Mouse (Mus musculus) retina, postnatal 7 days (tissue): Measurements from ENCODE around the gene Kcmf1.
A peak's percentile ranks its signal among the peaks of the same experiment; 100 is the strongest.
"Not testable (repeated sequence)": the region's sequence is repeated elsewhere in the genome, so short reads cannot be mapped to it uniquely, and the experiment has no call there.

Experiments used
- DNase-seq: peaks from one replicate; pipeline ENCODE4 v3.0.0-alpha.2; 2012; ENCODE audit warnings: low read depth, low spot score

Kcmf1 gene

GRCm38 (mm10) chr6:72899201-72899780 lies 488 bp downstream of the Kcmf1 start:
- peak; percentile 35 for DNase-seq

- peak; percentile 14 for DNase-seq
Observed at GRCm38 (mm10) chr6:72898244-72899200, 1.3 kb downstream of the Kcmf1 start.

- no peak for DNase-seq
Observed at GRCm38 (mm10) chr6:72895000-72895399, 4.8 kb downstream of the Kcmf1 start.

GRCm38 (mm10) chr6:72891238-72891637 lies 8.5 kb downstream of the Kcmf1 start:
- DNase-seq, result no peak

GRCm38 (mm10) chr6:72888655-72889054 lies 11.1 kb downstream of the Kcmf1 start:
- no peak for DNase-seq

GRCm38 (mm10) chr6:72885268-72885667 lies 14.5 kb downstream of the Kcmf1 start:
- no peak for DNase-seq

- DNase-seq, result no peak
Observed at GRCm38 (mm10) chr6:72884767-72885166, 15.0 kb downstream of the Kcmf1 start.

GRCm38 (mm10) chr6:72882661-72883458 lies 16.9 kb downstream of the Kcmf1 start:
- no peak for DNase-seq

GRCm38 (mm10) chr6:72882222-72882621 lies 17.6 kb downstream of the Kcmf1 start:
- no peak for DNase-seq

- DNase-seq, result no peak
Observed at GRCm38 (mm10) chr6:72881619-72881979, 18.2 kb downstream of the Kcmf1 start.

- no peak for DNase-seq
Observed at GRCm38 (mm10) chr6:72880913-72881618, 18.7 kb downstream of the Kcmf1 start.

GRCm38 (mm10) chr6:72876629-72877028 lies 23.1 kb downstream of the Kcmf1 start:
- no peak for DNase-seq

GRCm38 (mm10) chr6:72873338-72873737 lies 26.4 kb downstream of the Kcmf1 start:
- no peak for DNase-seq

GRCm38 (mm10) chr6:72872276-72872675 lies 27.5 kb downstream of the Kcmf1 start:
- DNase-seq, result no peak

- no peak for DNase-seq
Observed at GRCm38 (mm10) chr6:72869601-72870000, 30.2 kb downstream of the Kcmf1 start.

- DNase-seq, result no peak
Observed at GRCm38 (mm10) chr6:72868688-72869087, 31.1 kb downstream of the Kcmf1 start.

- no peak for DNase-seq
Observed at GRCm38 (mm10) chr6:72867746-72868145, 32.0 kb downstream of the Kcmf1 start.

GRCm38 (mm10) chr6:72866232-72866631 lies 33.5 kb downstream of the Kcmf1 start:
- no peak for DNase-seq

- DNase-seq, result not testable (repeated sequence)
Observed at GRCm38 (mm10) chr6:72862686-72863085, 37.1 kb downstream of the Kcmf1 start.

GRCm38 (mm10) chr6:72854256-72854655 lies 45.5 kb downstream of the Kcmf1 start:
- no peak for DNase-seq

GRCm38 (mm10) chr6:72852180-72852579 lies 47.6 kb downstream of the Kcmf1 start:
- no peak for DNase-seq
